Mouse (Mus musculus): ENCODE measurements around the gene Gbp5.

- TF ChIP-seq TAL1 (IDR thresholded peaks at IDR 0.05; ENCODE audit: low read length), result no peak
- TF ChIP-seq USF1 (IDR thresholded peaks at IDR 0.05; ENCODE audit: low read depth, low read length), result no peak
Measured at GRCm38 (mm10) chr3:142560296-142560948, 66.6 kb downstream of the Gbp5 start.
